Mouse (Mus musculus): Measurements from ENCODE around the gene Dcbld2. TPM values are rescaled to one million over a fixed set of nuclear protein-coding genes. Genes with fewer than 3 reads are reported as not detected.

Gene Dcbld2
- polyA plus RNA-seq, 1 experiment from 2014 or later, result 5.6 TPM

- H3K27me3 ChIP-seq (replicated peaks), result no peaks in the 10 kb centered on the region
- H3K36me3 ChIP-seq, result no peaks in the 10 kb centered on the region
- peak overlapping the region; percentile 84 for H3K4me2 ChIP-seq
- WGBS, result under 1% methylated on average over 35 of the region's 89 CpGs
- peak; percentile 78 for ATAC-seq (ENCODE audit: low FRiP score)
- peak overlapping the region; percentile 84 for H3K9ac ChIP-seq (replicated peaks)
- no peaks in the 10 kb centered on the region for H3K9me3 ChIP-seq (replicated peaks)
- peaks cover 30% of the 10 kb centered on the region for H3K4me1 ChIP-seq
- peak overlapping the region; percentile 92 for H3K27ac ChIP-seq (replicated peaks)
- H3K4me3 ChIP-seq (replicated peaks), result peak overlapping the region; percentile 91
These were observed 441 bp downstream of the Dcbld2 start for GRCm38 (mm10) chr16:58408487-58409281.

DNA sequence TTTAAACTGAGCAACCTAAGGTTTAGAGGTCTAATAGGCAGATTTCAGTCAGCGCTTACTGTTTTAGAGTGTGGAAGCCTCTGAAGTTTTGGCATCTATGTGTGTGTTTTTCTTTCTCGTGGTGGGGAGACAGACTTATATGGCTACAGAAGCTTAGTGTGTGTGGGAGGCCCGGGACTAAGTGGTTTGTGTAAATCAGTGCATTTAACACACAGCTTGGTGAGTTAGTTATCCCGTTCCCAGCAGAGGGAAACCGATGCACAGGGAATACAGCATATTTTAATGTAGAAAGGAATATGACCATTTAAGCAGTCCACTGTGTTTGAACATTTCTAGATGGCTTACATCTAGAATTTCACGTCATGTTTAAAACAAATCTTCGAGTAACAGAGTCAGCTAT, 1.6 kb downstream of the Dcbld2 start:
- Histone ChIP-seq H3K4me3 (replicated peaks) (peak overlapping the region; percentile 91), H3K27ac (replicated peaks) (no peak overlapping the region), H3K36me3 (no peaks in the 10 kb centered on the region), H3K4me2 (peak overlapping the region; percentile 84), H3K9ac (replicated peaks) (peak overlapping the region; percentile 84), H3K4me1 (peaks cover 24% of the 10 kb centered on the region), H3K27me3 (replicated peaks) (no peaks in the 10 kb centered on the region), H3K9me3 (replicated peaks) (no peaks in the 10 kb centered on the region)
- ATAC-seq (ENCODE audit: low FRiP score), result no peak
- WGBS, result 31% methylated on average over 7 of the region's 7 CpGs

DNA sequence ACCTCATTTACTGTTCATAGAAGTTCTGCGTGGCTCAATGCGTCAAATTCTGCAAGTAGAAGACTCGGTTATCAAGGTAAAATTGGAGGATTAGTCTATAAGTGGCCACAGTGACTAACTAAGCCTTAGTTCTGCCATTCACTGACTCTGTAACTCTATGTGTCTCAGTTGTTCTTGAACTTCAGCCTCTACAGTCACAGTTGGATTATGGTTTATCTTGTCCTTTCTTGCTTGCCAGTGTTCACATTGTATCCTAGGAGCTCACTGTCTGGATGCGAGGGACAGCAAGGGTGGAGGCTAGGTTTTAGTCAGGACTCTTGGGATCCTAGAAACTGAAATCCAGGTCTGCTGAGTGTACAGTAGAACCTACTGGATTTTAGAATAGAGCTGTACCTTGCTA, 6.6 kb downstream of the Dcbld2 start:
- no peaks in the 10 kb centered on the region for H3K9me3 ChIP-seq (replicated peaks)
- H3K27me3 ChIP-seq (replicated peaks), result no peaks in the 10 kb centered on the region
- WGBS, result 95% methylated on average over 4 of the region's 4 CpGs
- no peak overlapping the region for H3K9ac ChIP-seq (replicated peaks)
- H3K36me3 ChIP-seq, result no peaks in the 10 kb centered on the region
- no peak overlapping the region for H3K27ac ChIP-seq (replicated peaks)
- no peak for ATAC-seq (ENCODE audit: low FRiP score)
- no peak overlapping the region for H3K4me2 ChIP-seq
- no peak overlapping the region for H3K4me3 ChIP-seq (replicated peaks)
- H3K4me1 ChIP-seq, result peaks cover 12% of the 10 kb centered on the region

GRCm38 (mm10) chr16:58415500-58415899, 7.3 kb downstream of the Dcbld2 start:
- Histone ChIP-seq H3K4me1 (peaks cover 9% of the 10 kb centered on the region), H3K9me3 (replicated peaks) (no peaks in the 10 kb centered on the region), H3K36me3 (no peaks in the 10 kb centered on the region), H3K27ac (replicated peaks) (no peak overlapping the region), H3K9ac (replicated peaks) (no peak overlapping the region), H3K4me2 (no peak overlapping the region), H3K4me3 (replicated peaks) (no peak overlapping the region), H3K27me3 (replicated peaks) (no peaks in the 10 kb centered on the region)
- ATAC-seq (ENCODE audit: low FRiP score), result peak; percentile 28; the same call in 1 of the 2 replicates
- WGBS, result 88% methylated on average over 2 of the region's 2 CpGs

GRCm38 (mm10) chr16:58421696-58422354, 13.6 kb downstream of the Dcbld2 start:
- H3K9ac ChIP-seq (replicated peaks), result no peak overlapping the region
- WGBS, result 48% methylated on average over 11 of the region's 11 CpGs

DNA sequence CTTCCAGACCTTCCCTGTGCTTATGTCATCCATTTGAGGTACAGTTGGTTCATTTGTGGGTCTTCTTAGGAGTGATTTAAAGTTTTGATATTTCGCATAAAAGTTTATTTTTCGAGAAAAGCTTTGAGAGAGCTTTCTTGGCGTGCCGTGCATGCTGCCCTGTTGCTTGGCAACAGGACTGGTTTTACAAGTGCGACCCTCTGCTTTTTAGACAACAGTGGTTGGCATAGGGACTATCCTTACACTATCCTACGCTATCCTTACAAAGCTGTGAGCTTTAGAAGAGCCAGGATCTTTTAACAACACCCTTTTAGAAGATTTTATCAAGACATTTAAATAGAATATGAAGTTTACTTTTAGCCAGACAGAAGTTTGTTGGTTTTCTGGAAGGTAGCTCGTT, 22.0 kb downstream of the Dcbld2 start:
- WGBS, result 77% methylated on average over 7 of the region's 7 CpGs

More at GRCm38 (mm10) chr16:58421696-58422354, 13.6 kb downstream of the Dcbld2 start:
- Histone ChIP-seq H3K4me2 (no peak overlapping the region), H3K36me3 (no peaks in the 10 kb centered on the region), H3K27ac (replicated peaks) (no peak overlapping the region), H3K4me3 (replicated peaks) (no peak overlapping the region), H3K9me3 (replicated peaks) (no peaks in the 10 kb centered on the region), H3K27me3 (replicated peaks) (no peaks in the 10 kb centered on the region), H3K4me1 (peaks cover 5% of the 10 kb centered on the region)
- ATAC-seq (ENCODE audit: low FRiP score), result no peak

GRCm38 (mm10) chr16:58432384-58432783, 24.1 kb downstream of the Dcbld2 start:
- Histone ChIP-seq H3K9ac (replicated peaks) (no peak overlapping the region), H3K4me3 (replicated peaks) (no peak overlapping the region), H3K9me3 (replicated peaks) (no peaks in the 10 kb centered on the region), H3K4me1 (no peaks in the 10 kb centered on the region), H3K27ac (replicated peaks) (no peak overlapping the region), H3K36me3 (peaks cover 12% of the 10 kb centered on the region), H3K4me2 (no peak overlapping the region), H3K27me3 (replicated peaks) (no peaks in the 10 kb centered on the region)
- no peak for ATAC-seq (ENCODE audit: low FRiP score)
- WGBS, result 92% methylated on average over 1 of the region's 1 CpGs

More for the DNA sequence above, 22.0 kb downstream of the Dcbld2 start:
- Histone ChIP-seq H3K4me3 (replicated peaks) (no peak overlapping the region), H3K4me1 (no peaks in the 10 kb centered on the region), H3K36me3 (peaks cover 3% of the 10 kb centered on the region), H3K9me3 (replicated peaks) (no peaks in the 10 kb centered on the region), H3K9ac (replicated peaks) (no peak overlapping the region), H3K4me2 (no peak overlapping the region), H3K27ac (replicated peaks) (no peak overlapping the region), H3K27me3 (replicated peaks) (no peaks in the 10 kb centered on the region)
- no peak for ATAC-seq (ENCODE audit: low FRiP score)

DNA sequence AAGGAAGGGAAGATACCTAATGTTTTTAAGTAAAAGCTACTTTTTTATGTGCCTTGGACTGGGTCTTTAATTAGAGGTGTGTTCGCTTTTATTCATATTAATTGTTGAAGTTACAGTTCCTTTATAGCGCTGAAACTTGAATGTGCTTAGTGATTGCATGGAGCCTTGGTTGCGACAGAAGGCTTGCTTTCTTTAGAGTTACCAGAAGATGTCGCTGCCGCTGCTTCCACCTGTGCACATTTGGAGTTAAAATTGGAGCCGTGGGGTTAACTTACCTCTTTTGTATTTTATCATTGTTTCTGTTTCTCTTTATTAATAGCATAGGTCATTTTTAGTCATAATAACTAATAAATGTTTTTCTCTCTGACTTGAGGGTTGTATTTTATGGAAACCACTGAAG, 36.5 kb downstream of the Dcbld2 start:
- Histone ChIP-seq H3K27ac (replicated peaks) (no peak overlapping the region), H3K4me2 (no peak overlapping the region), H3K4me3 (replicated peaks) (no peak overlapping the region), H3K36me3 (0 out of 2 replicates have a peak, but pooled peaks cover 1% of the 10 kb centered on the region), H3K4me1 (no peaks in the 10 kb centered on the region), H3K27me3 (replicated peaks) (no peaks in the 10 kb centered on the region), H3K9me3 (replicated peaks) (no peaks in the 10 kb centered on the region), H3K9ac (replicated peaks) (no peak overlapping the region)
- ATAC-seq (ENCODE audit: low FRiP score), result no peak
- WGBS, result 84% methylated on average over 6 of the region's 6 CpGs

GRCm38 (mm10) chr16:58446281-58447259, 38.3 kb downstream of the Dcbld2 start:
- Histone ChIP-seq H3K4me2 (no peak overlapping the region), H3K9me3 (replicated peaks) (no peaks in the 10 kb centered on the region), H3K4me3 (replicated peaks) (no peak overlapping the region), H3K4me1 (no peaks in the 10 kb centered on the region), H3K9ac (replicated peaks) (no peak overlapping the region), H3K27me3 (replicated peaks) (no peaks in the 10 kb centered on the region), H3K36me3 (peaks cover 16% of the 10 kb centered on the region), H3K27ac (replicated peaks) (no peak overlapping the region)
- ATAC-seq (ENCODE audit: low FRiP score), result no peak
- 94% methylated on average over 4 of the region's 4 CpGs for WGBS

- Histone ChIP-seq H3K27ac (replicated peaks) (no peak overlapping the region), H3K36me3 (peaks cover 22% of the 10 kb centered on the region), H3K9me3 (replicated peaks) (no peaks in the 10 kb centered on the region), H3K4me1 (no peaks in the 10 kb centered on the region), H3K9ac (replicated peaks) (no peak overlapping the region), H3K27me3 (replicated peaks) (no peaks in the 10 kb centered on the region), H3K4me2 (no peak overlapping the region), H3K4me3 (replicated peaks) (no peak overlapping the region)
- WGBS, result 92% methylated on average over 4 of the region's 4 CpGs
- ATAC-seq (ENCODE audit: low FRiP score), result no peak
These were observed 40.8 kb downstream of the Dcbld2 start for GRCm38 (mm10) chr16:58449073-58449472.

- no peak overlapping the region for H3K27ac ChIP-seq (replicated peaks)
- H3K4me1 ChIP-seq, result no peaks in the 10 kb centered on the region
- ATAC-seq (ENCODE audit: low FRiP score), result no peak
- 76% methylated on average over 6 of the region's 6 CpGs for WGBS
- H3K36me3 ChIP-seq, result peaks cover 22% of the 10 kb centered on the region
- H3K9ac ChIP-seq (replicated peaks), result no peak overlapping the region
- no peaks in the 10 kb centered on the region for H3K9me3 ChIP-seq (replicated peaks)
- H3K4me2 ChIP-seq, result no peak overlapping the region
- no peak overlapping the region for H3K4me3 ChIP-seq (replicated peaks)
- H3K27me3 ChIP-seq (replicated peaks), result no peaks in the 10 kb centered on the region
These were observed 42.4 kb downstream of the Dcbld2 start for GRCm38 (mm10) chr16:58450648-58451047.

Measured in neural tube, embryonic 15.5 days (tissue).